Mouse (Mus musculus) lung, embryonic 15.5 days (tissue): ENCODE measurements around the gene Grip1. TPM values are rescaled to one million over a fixed set of nuclear protein-coding genes. Genes with fewer than 3 reads are reported as not detected.

Experiments used
- ATAC-seq: fragments of 200-750 bp; cut with Nextera tagmentation; 2 replicates; pipeline ENCODE4 v1.8.0; 2017; ENCODE audit warnings: moderate number of reproducible peaks, borderline replicate concordance; ENCODE audit not compliant: low FRiP score, low TSS enrichment; ENCODE audit errors: extremely low read depth
- H3K27ac ChIP-seq: fragments of 300-500 bp; sonication (generic); 2 replicates; pipeline ENCODE4 v1.5.1; 2015; ENCODE audit warnings: moderate library complexity, mild to moderate bottlenecking, inconsistent platforms
- H3K27me3 ChIP-seq: fragments of 300-500 bp; sonication (generic); 2 replicates; pipeline ENCODE4 v1.6.1; 2015; ENCODE audit warnings: inconsistent platforms
- H3K36me3 ChIP-seq: fragments of 300-500 bp; sonication (generic); 2 replicates; pipeline ENCODE4 v1.6.1; 2015; ENCODE audit warnings: inconsistent platforms
- H3K4me1 ChIP-seq: fragments of 300-500 bp; sonication (generic); 2 replicates; pipeline ENCODE4 v1.6.1; 2015; ENCODE audit warnings: inconsistent platforms
- H3K4me2 ChIP-seq: fragments of 300-500 bp; sonication (generic); 2 replicates; pipeline ENCODE4 v1.6.1; 2015; ENCODE audit warnings: inconsistent platforms, mild to moderate bottlenecking, moderate library complexity
- H3K4me3 ChIP-seq: fragments of 300-500 bp; sonication (generic); 2 replicates; pipeline ENCODE4 v1.5.1; 2015; ENCODE audit warnings: mild to moderate bottlenecking, inconsistent platforms
- H3K9ac ChIP-seq: fragments of 300-500 bp; sonication (generic); 2 replicates; pipeline ENCODE4 v1.6.1; 2015; ENCODE audit warnings: inconsistent platforms
- H3K9me3 ChIP-seq: fragments of 300-500 bp; sonication (generic); 2 replicates; pipeline ENCODE4 v1.6.1; 2016; ENCODE audit warnings: inconsistent platforms
- WGBS: fragments of 180-500 bp; shearing (Covaris S2); methylation state at CpG from one replicate; pipeline ENCODE4 v1.1.7; 2015; 5-methylcytosine and 5-hydroxymethylcytosine counted together
- polyA plus RNA-seq: library from polyadenylated mRNA; unstranded; fragments of >200 nt; fragmentation: Nextera tagmentation; extraction: Ambion mirVana; gene quantifications from 2 replicates; pipeline ENCODE4 v1.2.1, GENCODE M21; 2015

Grip1 gene
- polyA plus RNA-seq, 1 experiment from 2014 or later: 1.7 TPM

GRCm38 (mm10) chr10:119867726-119868125 lies 414.1 kb downstream of the Grip1 start:
- Histone ChIP-seq H3K27me3 (no peaks in the 10 kb centered on the region), H3K27ac (no peak overlapping the region), H3K9me3 (no peaks in the 10 kb centered on the region), H3K36me3 (no peaks in the 10 kb centered on the region), H3K4me3 (no peak overlapping the region), H3K4me1 (no peaks in the 10 kb centered on the region), H3K4me2 (no peak overlapping the region), H3K9ac (no peak overlapping the region)
- no peak for ATAC-seq
- WGBS: 82% methylated on average over 3 of the region's 3 CpGs

GRCm38 (mm10) chr10:119868995-119869579 lies 415.5 kb downstream of the Grip1 start:
- no peak overlapping the region for H3K27ac ChIP-seq
- ATAC-seq: no peak
- no peak overlapping the region for H3K9ac ChIP-seq
- no peaks in the 10 kb centered on the region for H3K36me3 ChIP-seq
- H3K4me2 ChIP-seq: no peak overlapping the region
- H3K4me3 ChIP-seq: no peak overlapping the region
- no peaks in the 10 kb centered on the region for H3K4me1 ChIP-seq
- no peaks in the 10 kb centered on the region for H3K27me3 ChIP-seq
- WGBS: 65% methylated on average over 11 of the region's 11 CpGs
- no peaks in the 10 kb centered on the region for H3K9me3 ChIP-seq

GRCm38 (mm10) chr10:119876721-119877120 lies 423.1 kb downstream of the Grip1 start:
- Histone ChIP-seq H3K9me3 (no peaks in the 10 kb centered on the region), H3K36me3 (no peaks in the 10 kb centered on the region), H3K4me3 (no peak overlapping the region), H3K4me1 (no peaks in the 10 kb centered on the region), H3K4me2 (no peak overlapping the region), H3K27ac (no peak overlapping the region), H3K9ac (no peak overlapping the region), H3K27me3 (no peaks in the 10 kb centered on the region)
- WGBS: 76% methylated on average over 6 of the region's 6 CpGs
- ATAC-seq: no peak

- no peak overlapping the region for H3K4me2 ChIP-seq
- no peak for ATAC-seq
These were observed 424.7 kb downstream of the Grip1 start for GRCm38 (mm10) chr10:119878331-119878730.

GRCm38 (mm10) chr10:119884591-119884990 lies 431.0 kb downstream of the Grip1 start:
- H3K4me3 ChIP-seq: no peak overlapping the region
- H3K4me1 ChIP-seq: no peaks in the 10 kb centered on the region
- H3K9ac ChIP-seq: no peak overlapping the region
- H3K4me2 ChIP-seq: no peak overlapping the region
- H3K27me3 ChIP-seq: no peaks in the 10 kb centered on the region
- WGBS: 87% methylated on average over 9 of the region's 9 CpGs
- ATAC-seq: no peak
- no peaks in the 10 kb centered on the region for H3K9me3 ChIP-seq
- H3K27ac ChIP-seq: no peak overlapping the region
- H3K36me3 ChIP-seq: no peaks in the 10 kb centered on the region

More at GRCm38 (mm10) chr10:119878331-119878730, 424.7 kb downstream of the Grip1 start:
- H3K4me3 ChIP-seq: no peak overlapping the region
- no peaks in the 10 kb centered on the region for H3K9me3 ChIP-seq
- H3K9ac ChIP-seq: no peak overlapping the region
- no peaks in the 10 kb centered on the region for H3K27me3 ChIP-seq
- H3K27ac ChIP-seq: no peak overlapping the region
- 38% methylated on average over 12 of the region's 12 CpGs for WGBS
- H3K4me1 ChIP-seq: no peaks in the 10 kb centered on the region
- no peaks in the 10 kb centered on the region for H3K36me3 ChIP-seq

GRCm38 (mm10) chr10:119885563-119885962 lies 431.9 kb downstream of the Grip1 start:
- no peaks in the 10 kb centered on the region for H3K36me3 ChIP-seq
- no peak for ATAC-seq
- no peak overlapping the region for H3K4me2 ChIP-seq
- H3K4me3 ChIP-seq: no peak overlapping the region
- WGBS: 83% methylated on average over 6 of the region's 6 CpGs
- H3K9me3 ChIP-seq: no peaks in the 10 kb centered on the region
- no peaks in the 10 kb centered on the region for H3K4me1 ChIP-seq
- H3K27ac ChIP-seq: no peak overlapping the region
- H3K27me3 ChIP-seq: no peaks in the 10 kb centered on the region
- no peak overlapping the region for H3K9ac ChIP-seq

- Histone ChIP-seq H3K9me3 (no peaks in the 10 kb centered on the region), H3K4me1 (no peaks in the 10 kb centered on the region), H3K27ac (no peak overlapping the region), H3K9ac (no peak overlapping the region), H3K4me3 (no peak overlapping the region), H3K4me2 (no peak overlapping the region), H3K27me3 (no peaks in the 10 kb centered on the region), H3K36me3 (no peaks in the 10 kb centered on the region)
- no peak for ATAC-seq
- 61% methylated on average over 1 of the region's 1 CpGs for WGBS
These were observed 433.1 kb downstream of the Grip1 start for GRCm38 (mm10) chr10:119886681-119887080.

- Histone ChIP-seq H3K9ac (no peak overlapping the region), H3K4me2 (no peak overlapping the region), H3K4me3 (no peak overlapping the region), H3K27ac (no peak overlapping the region), H3K36me3 (no peaks in the 10 kb centered on the region), H3K4me1 (no peaks in the 10 kb centered on the region), H3K9me3 (no peaks in the 10 kb centered on the region), H3K27me3 (no peaks in the 10 kb centered on the region)
- no peak for ATAC-seq
- 43% methylated on average over 4 of the region's 4 CpGs for WGBS
These were observed 449.1 kb downstream of the Grip1 start for GRCm38 (mm10) chr10:119902754-119903153.

- no peak for ATAC-seq
- H3K4me2 ChIP-seq: no peak overlapping the region
- 63% methylated on average over 7 of the region's 7 CpGs for WGBS
- no peak overlapping the region for H3K27ac ChIP-seq
- H3K9me3 ChIP-seq: no peaks in the 10 kb centered on the region
- no peak overlapping the region for H3K4me3 ChIP-seq
- no peaks in the 10 kb centered on the region for H3K27me3 ChIP-seq
- no peaks in the 10 kb centered on the region for H3K4me1 ChIP-seq
- no peak overlapping the region for H3K9ac ChIP-seq
- no peaks in the 10 kb centered on the region for H3K36me3 ChIP-seq
These were observed 453.2 kb downstream of the Grip1 start for GRCm38 (mm10) chr10:119906869-119907268.

- 85% methylated on average over 9 of the region's 9 CpGs for WGBS
These were observed 464.4 kb downstream of the Grip1 start for GRCm38 (mm10) chr10:119917995-119918394.

GRCm38 (mm10) chr10:119927963-119928362 lies 474.3 kb downstream of the Grip1 start:
- ATAC-seq: no peak
- H3K9ac ChIP-seq: no peak overlapping the region
- H3K4me2 ChIP-seq: no peak overlapping the region
- no peaks in the 10 kb centered on the region for H3K27me3 ChIP-seq
- no peaks in the 10 kb centered on the region for H3K9me3 ChIP-seq
- WGBS: 64% methylated on average over 5 of the region's 5 CpGs
- H3K4me3 ChIP-seq: no peak overlapping the region
- H3K27ac ChIP-seq: no peak overlapping the region
- no peaks in the 10 kb centered on the region for H3K4me1 ChIP-seq
- H3K36me3 ChIP-seq: no peaks in the 10 kb centered on the region

More at GRCm38 (mm10) chr10:119917995-119918394, 464.4 kb downstream of the Grip1 start:
- H3K36me3 ChIP-seq: no peaks in the 10 kb centered on the region
- no peak for ATAC-seq
- H3K9me3 ChIP-seq: no peaks in the 10 kb centered on the region
- no peaks in the 10 kb centered on the region for H3K4me1 ChIP-seq
- H3K27ac ChIP-seq: no peak overlapping the region
- H3K4me2 ChIP-seq: no peak overlapping the region
- no peak overlapping the region for H3K4me3 ChIP-seq
- no peaks in the 10 kb centered on the region for H3K27me3 ChIP-seq
- no peak overlapping the region for H3K9ac ChIP-seq

- WGBS: 80% methylated on average over 2 of the region's 2 CpGs
- Histone ChIP-seq H3K9me3 (no peaks in the 10 kb centered on the region), H3K4me1 (no peaks in the 10 kb centered on the region), H3K27ac (no peak overlapping the region), H3K36me3 (no peaks in the 10 kb centered on the region), H3K4me2 (no peak overlapping the region), H3K27me3 (no peaks in the 10 kb centered on the region), H3K9ac (no peak overlapping the region), H3K4me3 (no peak overlapping the region)
- no peak for ATAC-seq
These were observed 475.3 kb downstream of the Grip1 start for GRCm38 (mm10) chr10:119928921-119929320.

- H3K4me1 ChIP-seq: no peaks in the 10 kb centered on the region; the same call in 1 of the 2 replicates
- ATAC-seq: no peak
- WGBS: 50% methylated on average over 4 of the region's 4 CpGs
- H3K36me3 ChIP-seq: no peaks in the 10 kb centered on the region
- H3K27ac ChIP-seq: no peak overlapping the region
- no peaks in the 10 kb centered on the region for H3K9me3 ChIP-seq
- no peak overlapping the region for H3K4me2 ChIP-seq
- H3K9ac ChIP-seq: no peak overlapping the region
- H3K27me3 ChIP-seq: no peaks in the 10 kb centered on the region
- H3K4me3 ChIP-seq: no peak overlapping the region
These were observed 479.2 kb downstream of the Grip1 start for GRCm38 (mm10) chr10:119932794-119933193.
